Mouse (Mus musculus) hindbrain, embryonic 12.5 days (tissue): ENCODE measurements around the gene Frmpd3. TPM values are rescaled to one million over a fixed set of nuclear protein-coding genes. Genes with fewer than 3 reads are reported as not detected.
"Not testable (repeated sequence)": the region's sequence is repeated elsewhere in the genome, so short reads cannot be mapped to it uniquely, and the experiment has no call there.

Source experiments
- ATAC-seq: fragments of 200-750 bp; cut with Nextera tagmentation; 2 replicates; pipeline ENCODE4 v1.8.0; 2017; ENCODE audit warnings: moderate TSS enrichment; ENCODE audit not compliant: low FRiP score
- H3K27ac ChIP-seq: fragments of 300-500 bp; sonication (generic); 2 replicates; pipeline ENCODE4 v1.5.1; 2016; ENCODE audit warnings: mild to moderate bottlenecking
- H3K27me3 ChIP-seq: fragments of 300-500 bp; sonication (generic); 2 replicates; pipeline ENCODE4 v1.6.1; 2016; ENCODE audit warnings: mild to moderate bottlenecking
- H3K36me3 ChIP-seq: fragments of 300-500 bp; sonication (generic); 2 replicates; pipeline ENCODE4 v1.6.1; 2016; ENCODE audit warnings: mild to moderate bottlenecking
- H3K4me1 ChIP-seq: fragments of 300-500 bp; sonication (generic); 2 replicates; pipeline ENCODE4 v1.6.1; 2016
- H3K4me2 ChIP-seq: fragments of 300-500 bp; sonication (generic); replicated peaks from 2 replicates; pipeline ENCODE4 v1.6.1; 2016; ENCODE audit warnings: mild to moderate bottlenecking
- H3K4me3 ChIP-seq: fragments of 300-500 bp; sonication (generic); 2 replicates; pipeline ENCODE4 v1.5.1; 2016; ENCODE audit warnings: mild to moderate bottlenecking
- H3K9ac ChIP-seq: fragments of 300-500 bp; sonication (generic); 2 replicates; pipeline ENCODE4 v1.6.1; 2016; ENCODE audit warnings: mild to moderate bottlenecking, moderate library complexity
- H3K9me3 ChIP-seq: fragments of 300-500 bp; sonication (generic); replicated peaks from 2 replicates; pipeline ENCODE4 v1.6.1; 2016; ENCODE audit warnings: mild to moderate bottlenecking
- WGBS: fragments of 180-500 bp; shearing (Covaris S2); methylation state at CpG from one replicate; pipeline ENCODE4 v1.1.7; 2016; 5-methylcytosine and 5-hydroxymethylcytosine counted together
- polyA plus RNA-seq: library from polyadenylated mRNA; unstranded; fragments of >200 nt; fragmentation: Nextera tagmentation; extraction: Ambion mirVana; gene quantifications from 2 replicates; pipeline ENCODE4 v1.2.1, GENCODE M21; 2016

Frmpd3 gene
- 2.1 and 2.7 TPM in 2 replicates for polyA plus RNA-seq

GRCm38 (mm10) chrX:140341656-140342392 lies at the start of gene Frmpd3:
Gene Frmpd3 (plus strand): TSS chrX:140342263.
- ATAC-seq, result peak; percentile 89
- WGBS, result 19% methylated on average over 23 of the region's 24 CpGs
- Histone ChIP-seq H3K9ac (peak within 1 kb of the TSS; percentile 45), H3K9me3 (no peaks in the 10 kb centered on the region), H3K4me1 (0 out of 2 replicates have a peak, but pooled peaks cover 2% of the 10 kb centered on the region), H3K27ac (peak within 1 kb of the TSS; percentile 44; the same call in 1 of the 2 replicates), H3K27me3 (peaks cover 61% of the 10 kb centered on the region), H3K4me2 (peak within 1 kb of the TSS; percentile 65), H3K36me3 (no peaks in the 10 kb centered on the region), H3K4me3 (peak within 1 kb of the TSS; percentile 35)

- no peak for ATAC-seq
- H3K4me1 ChIP-seq, result no peaks in the 10 kb centered on the region
- no peaks in the 10 kb centered on the region for H3K9me3 ChIP-seq
- H3K9ac ChIP-seq, result no peak overlapping the region
- H3K27me3 ChIP-seq, result peaks cover 38% of the 10 kb centered on the region
- H3K27ac ChIP-seq, result no peak overlapping the region
- no peaks in the 10 kb centered on the region for H3K36me3 ChIP-seq
- 76% methylated on average over 4 of the region's 4 CpGs for WGBS
- no peak overlapping the region for H3K4me3 ChIP-seq
- H3K4me2 ChIP-seq, result no peak overlapping the region
Observed at GRCm38 (mm10) chrX:140303731-140304130, 38.3 kb upstream of the Frmpd3 start.

- Histone ChIP-seq H3K9ac (no peak overlapping the region), H3K4me3 (no peak overlapping the region), H3K4me2 (no peak overlapping the region), H3K27ac (no peak overlapping the region), H3K9me3 (no peaks in the 10 kb centered on the region), H3K4me1 (no peaks in the 10 kb centered on the region), H3K36me3 (no peaks in the 10 kb centered on the region), H3K27me3 (peaks cover 50% of the 10 kb centered on the region)
- WGBS, result 71% methylated on average over 7 of the region's 7 CpGs
- no peak for ATAC-seq
Observed at GRCm38 (mm10) chrX:140305652-140306051, 36.4 kb upstream of the Frmpd3 start.

GRCm38 (mm10) chrX:140317931-140318330 lies 24.1 kb upstream of the Frmpd3 start:
- 66% methylated on average over 4 of the region's 4 CpGs for WGBS
- no peak overlapping the region for H3K9ac ChIP-seq
- H3K4me1 ChIP-seq, result no peaks in the 10 kb centered on the region
- no peak overlapping the region for H3K4me3 ChIP-seq
- no peak overlapping the region for H3K4me2 ChIP-seq
- no peaks in the 10 kb centered on the region for H3K36me3 ChIP-seq
- peaks cover 30% of the 10 kb centered on the region; the same call in 1 of the 2 replicates for H3K27me3 ChIP-seq
- no peak overlapping the region for H3K27ac ChIP-seq
- no peak for ATAC-seq
- no peaks in the 10 kb centered on the region for H3K9me3 ChIP-seq

- H3K27me3 ChIP-seq, result peaks cover 30% of the 10 kb centered on the region; the same call in 1 of the 2 replicates
- no peak for ATAC-seq
- H3K36me3 ChIP-seq, result no peaks in the 10 kb centered on the region
- no peak overlapping the region for H3K27ac ChIP-seq
- H3K9ac ChIP-seq, result no peak overlapping the region
- no peak overlapping the region for H3K4me2 ChIP-seq
- no peaks in the 10 kb centered on the region for H3K9me3 ChIP-seq
- no peak overlapping the region for H3K4me3 ChIP-seq
- 81% methylated on average over 6 of the region's 6 CpGs for WGBS
- H3K4me1 ChIP-seq, result no peaks in the 10 kb centered on the region
Observed at GRCm38 (mm10) chrX:140319131-140319530, 22.9 kb upstream of the Frmpd3 start.

GRCm38 (mm10) chrX:140320671-140321070 lies 21.4 kb upstream of the Frmpd3 start:
- not testable (repeated sequence) for H3K36me3 ChIP-seq, H3K9ac ChIP-seq, H3K4me1 ChIP-seq, ATAC-seq, H3K9me3 ChIP-seq, H3K27ac ChIP-seq, H3K4me2 ChIP-seq, H3K4me3 ChIP-seq
- H3K27me3 ChIP-seq, result peaks cover 22% of the 10 kb centered on the region; the same call in 1 of the 2 replicates
- WGBS, result 94% methylated on average over 1 of the region's 1 CpGs

- peaks cover 61% of the 10 kb centered on the region for H3K27me3 ChIP-seq
- peak; percentile 39 for ATAC-seq
- H3K36me3 ChIP-seq, result no peaks in the 10 kb centered on the region
- H3K9me3 ChIP-seq, result no peaks in the 10 kb centered on the region
- peak overlapping the region; percentile 45 for H3K9ac ChIP-seq
- WGBS, result 20% methylated on average over 22 of the region's 25 CpGs
- H3K4me1 ChIP-seq, result 0 out of 2 replicates have a peak, but pooled peaks cover 2% of the 10 kb centered on the region
- H3K27ac ChIP-seq, result peak overlapping the region; percentile 44; the same call in 1 of the 2 replicates
- peak overlapping the region; percentile 65 for H3K4me2 ChIP-seq
- H3K4me3 ChIP-seq, result peak overlapping the region; percentile 35
Observed at GRCm38 (mm10) chrX:140342393-140343163, 515 bp downstream of the Frmpd3 start.

- Histone ChIP-seq H3K27me3 (peaks cover 29% of the 10 kb centered on the region), H3K4me1 (0 out of 2 replicates have a peak, but pooled peaks cover 3% of the 10 kb centered on the region), H3K27ac (peak overlapping the region; percentile 40; the same call in 1 of the 2 replicates), H3K4me2 (no peak overlapping the region), H3K36me3 (no peaks in the 10 kb centered on the region), H3K9ac (no peak overlapping the region), H3K4me3 (no peak overlapping the region), H3K9me3 (no peaks in the 10 kb centered on the region)
- 37% methylated on average over 4 of the region's 4 CpGs for WGBS
- peak; percentile 67 for ATAC-seq
Observed at GRCm38 (mm10) chrX:140375628-140376027, 33.6 kb downstream of the Frmpd3 start.

GRCm38 (mm10) chrX:140399986-140400385 lies 57.9 kb downstream of the Frmpd3 start:
- no peaks in the 10 kb centered on the region for H3K9me3 ChIP-seq
- WGBS, result 42% methylated on average over 3 of the region's 3 CpGs
- peaks cover 19% of the 10 kb centered on the region for H3K27me3 ChIP-seq
- no peak overlapping the region for H3K27ac ChIP-seq
- H3K4me1 ChIP-seq, result no peaks in the 10 kb centered on the region
- no peak overlapping the region for H3K9ac ChIP-seq
- H3K4me3 ChIP-seq, result no peak overlapping the region
- no peak for ATAC-seq
- no peaks in the 10 kb centered on the region for H3K36me3 ChIP-seq
- no peak overlapping the region for H3K4me2 ChIP-seq

- peak; percentile 35; the same call in 1 of the 2 replicates for ATAC-seq
- WGBS, result 60% methylated on average over 4 of the region's 4 CpGs
- H3K36me3 ChIP-seq, result no peaks in the 10 kb centered on the region
- no peak overlapping the region for H3K9ac ChIP-seq
- H3K27me3 ChIP-seq, result peaks cover 27% of the 10 kb centered on the region
- no peak overlapping the region for H3K4me3 ChIP-seq
- H3K4me1 ChIP-seq, result no peaks in the 10 kb centered on the region
- no peaks in the 10 kb centered on the region for H3K9me3 ChIP-seq
- H3K4me2 ChIP-seq, result no peak overlapping the region
- no peak overlapping the region for H3K27ac ChIP-seq
Observed at GRCm38 (mm10) chrX:140402904-140403303, 60.8 kb downstream of the Frmpd3 start.

GRCm38 (mm10) chrX:140406079-140406478 lies 64.0 kb downstream of the Frmpd3 start:
- peaks cover 17% of the 10 kb centered on the region; the same call in 1 of the 2 replicates for H3K27me3 ChIP-seq
- no peak overlapping the region for H3K4me2 ChIP-seq
- no peaks in the 10 kb centered on the region for H3K4me1 ChIP-seq
- H3K36me3 ChIP-seq, result no peaks in the 10 kb centered on the region
- H3K9ac ChIP-seq, result no peak overlapping the region
- 49% methylated on average over 4 of the region's 4 CpGs for WGBS
- H3K9me3 ChIP-seq, result no peaks in the 10 kb centered on the region
- peak; percentile 29; the same call in 1 of the 2 replicates for ATAC-seq
- H3K27ac ChIP-seq, result no peak overlapping the region
- no peak overlapping the region for H3K4me3 ChIP-seq

GRCm38 (mm10) chrX:140406501-140406900 lies 64.4 kb downstream of the Frmpd3 start:
- H3K4me2 ChIP-seq, result no peak overlapping the region
- no peak overlapping the region for H3K4me3 ChIP-seq
- no peaks in the 10 kb centered on the region for H3K36me3 ChIP-seq
- peaks cover 17% of the 10 kb centered on the region; the same call in 1 of the 2 replicates for H3K27me3 ChIP-seq
- H3K27ac ChIP-seq, result no peak overlapping the region
- H3K4me1 ChIP-seq, result no peaks in the 10 kb centered on the region
- H3K9ac ChIP-seq, result no peak overlapping the region
- H3K9me3 ChIP-seq, result no peaks in the 10 kb centered on the region
- ATAC-seq, result no peak
